Mouse (Mus musculus) megakaryocyte, embryonic 14.5 days (primary cell): ENCODE measurements around the gene Foxn3.

ENCODE experiments used
- FLI1 ChIP-seq: IDR thresholded peaks from 2 replicates; pipeline ENCODE4 v1.6.1; 2012; ENCODE audit warnings: low read length, inconsistent platforms, mixed read lengths
- GATA1 ChIP-seq: IDR thresholded peaks from 3 replicates; pipeline ENCODE4 v1.6.1; 2012; ENCODE audit warnings: mixed read lengths, low read length, inconsistent platforms, borderline replicate concordance

DNA sequence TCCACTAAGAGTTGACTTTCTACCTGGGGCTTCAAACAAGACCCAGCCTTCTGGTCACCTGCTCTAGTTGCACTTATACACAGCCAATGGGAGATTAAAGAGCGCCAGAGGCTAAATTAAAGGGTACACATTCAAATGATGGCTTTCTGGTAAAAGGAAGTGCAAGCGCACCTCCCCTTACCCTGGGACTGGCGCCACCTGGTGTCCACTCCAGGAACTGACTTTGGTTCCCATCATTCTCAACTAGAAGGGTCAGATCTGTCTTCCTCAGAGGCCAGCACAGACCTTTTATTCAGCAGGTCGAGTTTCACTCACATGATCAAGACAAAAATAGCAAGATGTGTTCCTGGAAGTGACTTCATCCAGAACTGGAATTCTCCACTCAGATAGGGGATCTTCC, 413.3 kb downstream of the Foxn3 start:
- TF ChIP-seq GATA1 (no peak), FLI1 (no peak)
